Mouse (Mus musculus) limb, embryonic 13.5 days (tissue): Measurements from ENCODE around the gene Gal. TPM values are rescaled to one million over a fixed set of nuclear protein-coding genes. Genes with fewer than 3 reads are reported as not detected.

Experiments
- ATAC-seq: fragments of 200-750 bp; cut with Nextera tagmentation; 2 replicates; pipeline ENCODE4 v1.8.0; 2017; ENCODE audit warnings: low read depth, moderate number of reproducible peaks, moderate TSS enrichment; ENCODE audit not compliant: low FRiP score
- H3K27ac ChIP-seq: fragments of 300-500 bp; sonication (generic); 2 replicates; pipeline ENCODE4 v1.5.1; 2015; ENCODE audit warnings: inconsistent platforms, mild to moderate bottlenecking, moderate library complexity
- H3K27me3 ChIP-seq: fragments of 300-500 bp; sonication (generic); 2 replicates; pipeline ENCODE4 v1.6.1; 2015; ENCODE audit warnings: mild to moderate bottlenecking, inconsistent platforms
- H3K36me3 ChIP-seq: fragments of 300-500 bp; sonication (generic); 2 replicates; pipeline ENCODE4 v1.6.1; 2015; ENCODE audit warnings: inconsistent platforms, mild to moderate bottlenecking, moderate library complexity
- H3K4me1 ChIP-seq: fragments of 300-500 bp; sonication (generic); 2 replicates; pipeline ENCODE4 v1.6.1; 2015; ENCODE audit warnings: inconsistent platforms
- H3K4me2 ChIP-seq: fragments of 300-500 bp; sonication (generic); replicated peaks from 2 replicates; pipeline ENCODE4 v1.6.1; 2015; ENCODE audit warnings: inconsistent platforms, mild to moderate bottlenecking, moderate library complexity
- H3K4me3 ChIP-seq: fragments of 300-500 bp; sonication (generic); 2 replicates; pipeline ENCODE4 v1.5.1; 2015; ENCODE audit warnings: moderate library complexity, mild to moderate bottlenecking, inconsistent platforms
- H3K9ac ChIP-seq: fragments of 300-500 bp; sonication (generic); 2 replicates; pipeline ENCODE4 v1.6.1; 2015; ENCODE audit warnings: mild to moderate bottlenecking, inconsistent platforms
- H3K9me3 ChIP-seq: fragments of 300-500 bp; sonication (generic); 2 replicates; pipeline ENCODE4 v1.6.1; 2016; ENCODE audit warnings: inconsistent platforms
- WGBS: fragments of 180-500 bp; shearing (Covaris S2); methylation state at CpG from one replicate; pipeline ENCODE4 v1.1.7; 2015; 5-methylcytosine and 5-hydroxymethylcytosine counted together
- polyA plus RNA-seq: library from polyadenylated mRNA; unstranded; fragments of >200 nt; fragmentation: Nextera tagmentation; extraction: Ambion mirVana; gene quantifications from 2 replicates; pipeline ENCODE4 v1.2.1, GENCODE M21; 2015

The Gal gene
- polyA plus RNA-seq, 1 experiment from 2014 or later = 0.57 TPM

DNA sequence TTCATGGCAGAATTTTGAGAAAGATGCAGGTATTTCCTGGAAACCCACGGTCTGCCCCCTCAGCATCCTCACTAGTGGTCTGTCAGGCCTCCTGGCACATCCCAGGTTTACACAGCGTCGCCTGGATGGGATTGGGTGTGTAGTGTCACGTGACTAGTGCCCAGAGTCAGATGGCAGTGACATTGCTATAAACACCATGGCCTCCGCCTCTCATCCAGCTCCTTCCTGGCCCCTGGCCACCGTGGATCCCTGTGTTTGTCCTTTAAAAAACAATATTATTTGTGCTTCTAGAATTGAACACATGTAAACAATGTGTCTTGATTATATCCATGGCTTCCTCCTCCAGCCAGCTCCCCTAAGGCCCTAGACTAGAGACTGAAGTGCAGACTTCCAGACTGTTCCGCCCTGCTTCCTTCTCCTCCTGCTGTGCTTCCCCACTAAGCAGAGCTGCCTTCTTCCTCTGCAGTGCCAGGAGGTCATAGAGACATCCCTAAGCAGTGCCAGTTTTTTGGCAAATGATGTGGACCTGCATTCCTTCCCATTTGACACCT, 38.3 kb downstream of the Gal start:
- Histone ChIP-seq H3K36me3 (peaks cover 47% of the 10 kb centered on the region), H3K4me1 (no peaks in the 10 kb centered on the region), H3K4me2 (no peak overlapping the region), H3K27ac (no peak overlapping the region), H3K4me3 (no peak overlapping the region), H3K9me3 (no peaks in the 10 kb centered on the region), H3K9ac (no peak overlapping the region), H3K27me3 (no peaks in the 10 kb centered on the region)
- 69% methylated on average over 7 of the region's 7 CpGs for whole genome bisulfite sequencing
- ATAC-seq = no peak

DNA sequence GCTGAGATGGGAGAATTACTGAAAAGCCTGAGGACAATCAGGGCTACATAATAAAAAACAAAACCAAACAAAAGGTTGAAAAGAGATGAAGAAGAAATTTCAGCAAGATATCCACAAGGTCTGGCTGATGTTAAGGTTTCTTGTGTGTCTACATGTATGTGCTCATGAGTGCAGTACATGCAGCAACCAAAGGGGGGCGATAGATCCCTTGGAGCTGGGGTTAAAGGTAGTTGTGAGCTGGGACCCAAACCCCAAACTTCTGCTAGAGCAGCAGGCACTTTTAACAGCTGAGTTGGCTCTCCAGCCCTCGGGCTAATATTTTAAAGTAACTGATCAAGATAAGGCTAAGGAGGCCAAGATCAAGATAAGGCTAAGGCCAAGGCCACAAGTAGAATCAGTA, 40.3 kb downstream of the Gal start:
- Histone ChIP-seq H3K4me1 (no peaks in the 10 kb centered on the region), H3K36me3 (peaks cover 42% of the 10 kb centered on the region), H3K4me2 (no peak overlapping the region), H3K9ac (no peak overlapping the region), H3K27ac (no peak overlapping the region), H3K27me3 (no peaks in the 10 kb centered on the region), H3K4me3 (no peak overlapping the region), H3K9me3 (no peaks in the 10 kb centered on the region)
- no peak for ATAC-seq
- WGBS = 55% methylated on average over 2 of the region's 2 CpGs

DNA sequence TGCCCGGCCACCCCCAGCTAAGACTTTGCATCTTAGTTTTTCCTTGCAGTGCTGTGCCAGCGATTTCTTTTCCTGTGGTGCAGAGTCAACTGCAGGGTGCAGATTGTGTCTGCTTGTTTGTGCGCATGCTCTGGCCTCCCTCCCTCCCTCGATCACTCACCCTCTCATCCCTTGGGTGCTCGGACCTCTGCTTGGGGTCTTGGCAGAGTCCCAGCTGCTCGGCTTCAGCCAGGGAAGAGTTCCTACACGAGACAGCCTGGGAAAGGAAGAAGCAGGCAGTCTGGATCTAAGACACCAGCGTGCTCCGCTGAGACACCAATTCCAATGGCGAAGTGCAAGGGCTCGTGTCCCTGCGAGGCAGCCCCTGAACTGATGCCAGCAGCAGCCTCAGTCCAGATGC, 41.0 kb downstream of the Gal start:
- Histone ChIP-seq H3K4me3 (no peak overlapping the region), H3K27me3 (no peaks in the 10 kb centered on the region), H3K4me2 (no peak overlapping the region), H3K9ac (no peak overlapping the region), H3K27ac (no peak overlapping the region), H3K36me3 (peaks cover 40% of the 10 kb centered on the region), H3K4me1 (no peaks in the 10 kb centered on the region), H3K9me3 (no peaks in the 10 kb centered on the region)
- 69% methylated on average over 12 of the region's 12 CpGs for WGBS
- ATAC-seq = no peak

DNA sequence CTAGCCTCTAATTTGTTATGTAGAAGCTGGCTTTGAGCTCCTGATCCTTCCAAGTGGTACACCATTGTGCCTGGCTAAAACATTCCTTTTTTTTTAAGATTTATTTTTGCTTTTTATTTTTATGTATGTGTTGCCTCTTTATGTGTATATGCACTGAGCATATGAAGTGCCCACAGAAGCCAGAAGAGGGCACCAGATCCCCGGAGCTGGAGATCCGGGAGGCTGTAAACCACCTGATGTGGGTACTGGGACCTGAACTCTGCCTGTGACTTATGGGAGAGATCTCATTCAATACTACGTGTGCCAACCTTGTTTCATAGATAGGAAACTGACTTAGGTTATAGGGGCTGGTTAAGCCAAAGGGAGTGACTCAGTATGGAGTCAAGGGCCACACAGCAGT, 46.1 kb downstream of the Gal start:
- Histone ChIP-seq H3K9me3 (no peaks in the 10 kb centered on the region), H3K4me3 (no peak overlapping the region), H3K4me1 (no peaks in the 10 kb centered on the region), H3K27me3 (no peaks in the 10 kb centered on the region), H3K4me2 (no peak overlapping the region), H3K36me3 (peaks cover 54% of the 10 kb centered on the region), H3K9ac (no peak overlapping the region), H3K27ac (no peak overlapping the region)
- ATAC-seq = no peak
- 88% methylated on average over 3 of the region's 3 CpGs for WGBS

DNA sequence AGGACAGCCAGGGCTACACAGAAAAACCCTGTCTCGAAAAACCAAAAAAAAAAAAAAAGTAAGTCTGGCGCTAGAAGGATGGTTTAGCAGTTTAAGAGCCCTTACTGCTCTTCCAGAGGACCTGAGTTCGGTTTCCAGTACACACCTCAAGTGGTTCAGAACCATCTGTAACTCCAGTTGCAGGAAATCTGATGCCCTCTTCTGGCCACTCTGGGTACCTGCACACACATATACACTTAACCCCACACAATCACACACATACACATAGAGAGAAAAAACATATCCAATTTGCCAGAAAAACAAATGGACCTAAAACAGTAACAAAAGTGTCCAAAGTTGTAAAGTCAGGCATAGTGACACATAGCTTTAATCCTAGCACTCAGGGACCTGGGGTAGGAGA, 49.3 kb downstream of the Gal start:
- 85% methylated on average over 3 of the region's 3 CpGs for WGBS
- Histone ChIP-seq H3K4me3 (no peak overlapping the region), H3K9ac (no peak overlapping the region), H3K27ac (no peak overlapping the region), H3K36me3 (peaks cover 58% of the 10 kb centered on the region), H3K27me3 (no peaks in the 10 kb centered on the region), H3K4me1 (no peaks in the 10 kb centered on the region), H3K9me3 (no peaks in the 10 kb centered on the region), H3K4me2 (no peak overlapping the region)
- ATAC-seq = no peak

DNA sequence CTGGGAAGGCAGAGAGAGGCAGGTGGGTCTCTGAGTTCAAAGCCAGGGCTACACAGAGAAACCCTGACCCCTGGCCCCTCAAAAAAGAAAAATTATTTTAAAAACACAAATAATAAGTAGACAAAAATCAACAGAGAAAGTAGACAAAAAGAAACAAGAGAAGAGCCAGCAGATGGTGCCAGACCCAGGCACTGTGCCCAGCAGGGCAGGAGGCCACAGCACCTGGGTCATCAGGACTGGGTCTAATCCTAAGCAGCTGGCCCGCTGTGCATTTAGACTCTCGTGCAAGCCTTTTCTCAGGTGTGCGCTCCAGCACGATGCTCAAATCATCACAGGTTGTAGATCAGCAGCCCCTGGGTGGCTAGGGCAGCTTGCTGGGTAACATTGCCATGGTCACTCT, 50.8 kb downstream of the Gal start:
- no peak overlapping the region for H3K27ac ChIP-seq
- ATAC-seq = no peak
- H3K27me3 ChIP-seq = no peaks in the 10 kb centered on the region
- no peaks in the 10 kb centered on the region for H3K9me3 ChIP-seq
- no peak overlapping the region for H3K9ac ChIP-seq
- no peak overlapping the region for H3K4me2 ChIP-seq
- no peak overlapping the region for H3K4me3 ChIP-seq
- WGBS = 84% methylated on average over 4 of the region's 4 CpGs
- peaks cover 50% of the 10 kb centered on the region for H3K36me3 ChIP-seq
- H3K4me1 ChIP-seq = no peaks in the 10 kb centered on the region

Other genes starting within 250 kb of the Gal start
- 136 TPM in 2 replicates for gene Mrpl21, start 131.6 kb downstream of the Gal start, polyA plus RNA-seq
- 13.1 and 14.0 TPM in 2 replicates for gene Ighmbp2, start 131.5 kb downstream of the Gal start, polyA plus RNA-seq
- 13.9 and 16.2 TPM in 2 replicates for gene Cpt1a, start 92.2 kb downstream of the Gal start, polyA plus RNA-seq
- 0.24 and 0.57 TPM in 2 replicates for gene Tesmin, start 25.7 kb downstream of the Gal start, polyA plus RNA-seq
- 61.0 and 65.1 TPM in 2 replicates for gene Ppp6r3, start 161.2 kb upstream of the Gal start, polyA plus RNA-seq